Mouse (Mus musculus) gonadal fat pad, adult 2 months (tissue): ENCODE results near the gene Pdia5. TPM values are rescaled to one million over a fixed set of nuclear protein-coding genes. Genes with fewer than 3 reads are reported as not detected.

ENCODE experiments used
- DNase-seq: peaks from one replicate; pipeline ENCODE4 v3.0.0-alpha.2; 2012; ENCODE audit warnings: low read depth
- polyA plus RNA-seq: library from polyadenylated mRNA; depleted of rRNA; stranded (reverse); fragments of >200 nt; gene quantifications from 2 replicates; pipeline ENCODE4 v1.2.3, GENCODE M21; 2012; rRNA removed

Pdia5 gene
- polyA plus RNA-seq, 1 experiment, result 34.9 TPM

DNA sequence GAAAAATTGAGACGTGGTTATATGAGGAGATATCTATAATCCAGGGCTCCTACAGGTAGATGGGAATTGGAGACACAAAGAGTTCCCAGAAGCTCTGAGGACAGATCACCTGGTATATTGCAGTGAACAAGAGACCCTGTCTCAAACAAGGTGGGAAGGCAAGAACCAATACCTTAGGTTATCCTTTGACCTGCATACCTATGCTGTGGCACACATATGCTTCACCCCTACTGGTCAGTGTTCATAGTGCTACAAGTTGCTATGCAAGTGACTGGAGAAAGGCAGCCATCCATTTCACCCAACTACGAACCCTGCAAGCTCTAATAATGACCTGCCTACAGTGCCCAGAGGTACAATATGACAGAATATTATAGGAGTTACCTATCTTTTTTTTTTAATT, 128.5 kb downstream of the Pdia5 start:
- no peak for DNase-seq

DNA sequence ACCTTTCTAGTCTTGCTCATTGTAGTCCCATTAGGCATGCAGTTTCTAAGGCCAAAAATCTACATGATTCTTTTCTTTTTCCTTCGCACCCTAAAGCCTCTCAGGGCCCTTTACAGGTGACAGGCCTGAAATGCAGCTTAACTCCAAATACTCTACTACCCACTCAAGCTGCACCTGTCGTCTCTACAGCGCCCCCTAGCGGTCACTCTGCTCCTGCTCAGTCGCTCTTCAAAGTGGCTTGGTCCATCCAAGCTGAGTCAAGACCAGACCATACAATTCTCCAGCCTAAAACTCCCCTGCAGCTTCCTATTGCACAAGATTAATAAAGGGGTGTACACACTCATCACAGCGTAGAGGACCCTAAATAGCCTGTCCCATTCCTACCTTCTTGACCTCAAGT, 130.1 kb downstream of the Pdia5 start:
- no peak for DNase-seq

DNA sequence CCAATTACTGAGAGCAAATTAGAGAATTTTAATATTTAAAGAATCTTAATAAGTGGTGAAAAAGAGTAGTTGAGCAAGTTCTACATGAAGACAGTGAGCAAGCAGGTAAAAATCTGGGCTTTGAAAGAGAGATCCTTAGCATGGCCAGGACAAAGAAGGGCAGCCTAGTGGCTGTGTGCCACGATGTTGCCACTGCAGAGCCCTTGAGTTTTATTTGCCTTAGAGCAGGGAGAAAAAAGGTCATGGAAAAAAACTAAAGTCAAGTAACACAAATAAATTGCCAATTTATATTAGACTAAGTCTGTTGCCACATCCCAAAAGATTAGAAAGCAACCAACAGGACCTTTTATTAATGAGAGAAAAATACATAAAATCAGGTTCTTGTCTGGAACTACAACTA, 133.2 kb downstream of the Pdia5 start:
- DNase-seq, result no peak

Other genes starting within 250 kb of the Pdia5 start
- gene Sec22a, start 127.0 kb downstream of the Pdia5 start, polyA plus RNA-seq, result 26.4 and 53.6 TPM in 2 replicates
- gene Sema5b, start 50.3 kb upstream of the Pdia5 start, polyA plus RNA-seq, result 6.5 and 8.3 TPM in 2 replicates